Mouse (Mus musculus): ENCODE measurements around the gene Csf2rb2. TPM values are rescaled to one million over a fixed set of nuclear protein-coding genes. Genes with fewer than 3 reads are reported as not detected.
"Not testable (repeated sequence)": the region's sequence is repeated elsewhere in the genome, so short reads cannot be mapped to it uniquely, and the experiment has no call there.

Gene Csf2rb2
- polyA plus RNA-seq, 1 experiment from 2014 or later, result 0.90 TPM

DNA sequence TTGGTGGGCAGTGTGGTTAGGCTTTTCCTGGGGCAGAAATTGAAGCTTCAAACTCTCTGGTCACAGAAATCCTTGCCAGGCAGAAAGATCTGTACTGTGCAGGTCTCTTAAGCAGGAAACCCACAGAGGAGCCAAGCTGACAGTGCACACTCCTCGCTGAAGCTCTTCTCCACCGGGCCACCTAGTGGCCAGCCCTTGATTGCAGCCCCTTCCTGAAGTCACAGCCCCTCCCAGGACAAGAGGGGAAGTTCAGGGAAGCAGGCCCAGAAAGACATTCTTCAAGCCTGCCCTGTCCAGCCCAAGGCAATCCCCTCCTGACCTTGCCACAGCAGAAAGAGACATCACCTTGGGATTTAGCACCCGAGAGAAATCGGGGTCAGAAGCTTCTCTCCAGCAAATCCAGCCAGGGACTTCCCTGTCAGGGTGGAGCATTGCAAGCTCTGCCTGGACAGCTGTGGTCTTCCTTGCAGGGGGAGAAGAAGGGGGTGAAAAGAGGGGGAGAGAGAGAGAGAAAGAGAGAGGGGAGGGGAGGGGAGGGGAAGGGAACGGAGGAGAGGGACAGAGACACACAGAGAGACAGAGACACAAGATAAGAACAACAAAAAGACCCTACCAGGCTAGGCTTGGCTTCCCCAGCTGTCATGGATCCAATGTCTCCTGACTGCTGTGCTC lies 15.4 kb upstream of the Csf2rb2 start:
- WGBS, result 9% methylated on average over 5 of the region's 5 CpGs
- Histone ChIP-seq H3K4me1 (ENCODE audit: control insufficient read depth, insufficient read depth, low read length) (peaks cover 12% of the 10 kb centered on the region; the same call in 1 of the 2 replicates), H3K4me3 (replicated peaks; ENCODE audit: low read length) (no peak overlapping the region), H3K36me3 (ENCODE audit: control insufficient read depth, insufficient read depth, low read length) (no peaks in the 10 kb centered on the region), H3K4me2 (ENCODE audit: low read depth, low read length) (no peak overlapping the region), H3K9me3 (replicated peaks; ENCODE audit: control insufficient read depth, low read length) (no peaks in the 10 kb centered on the region), H3K27ac (ENCODE audit: low read length) (no peak overlapping the region), H3K27me3 (ENCODE audit: control insufficient read depth, insufficient read depth, low read length) (no peaks in the 10 kb centered on the region), H3K9ac (ENCODE audit: low read length) (peak overlapping the region; percentile 4; the same call in 1 of the 2 replicates)
- peak; percentile 70; the same call in 1 of the 2 replicates for ATAC-seq (ENCODE audit: insufficient read depth, low FRiP score)

DNA sequence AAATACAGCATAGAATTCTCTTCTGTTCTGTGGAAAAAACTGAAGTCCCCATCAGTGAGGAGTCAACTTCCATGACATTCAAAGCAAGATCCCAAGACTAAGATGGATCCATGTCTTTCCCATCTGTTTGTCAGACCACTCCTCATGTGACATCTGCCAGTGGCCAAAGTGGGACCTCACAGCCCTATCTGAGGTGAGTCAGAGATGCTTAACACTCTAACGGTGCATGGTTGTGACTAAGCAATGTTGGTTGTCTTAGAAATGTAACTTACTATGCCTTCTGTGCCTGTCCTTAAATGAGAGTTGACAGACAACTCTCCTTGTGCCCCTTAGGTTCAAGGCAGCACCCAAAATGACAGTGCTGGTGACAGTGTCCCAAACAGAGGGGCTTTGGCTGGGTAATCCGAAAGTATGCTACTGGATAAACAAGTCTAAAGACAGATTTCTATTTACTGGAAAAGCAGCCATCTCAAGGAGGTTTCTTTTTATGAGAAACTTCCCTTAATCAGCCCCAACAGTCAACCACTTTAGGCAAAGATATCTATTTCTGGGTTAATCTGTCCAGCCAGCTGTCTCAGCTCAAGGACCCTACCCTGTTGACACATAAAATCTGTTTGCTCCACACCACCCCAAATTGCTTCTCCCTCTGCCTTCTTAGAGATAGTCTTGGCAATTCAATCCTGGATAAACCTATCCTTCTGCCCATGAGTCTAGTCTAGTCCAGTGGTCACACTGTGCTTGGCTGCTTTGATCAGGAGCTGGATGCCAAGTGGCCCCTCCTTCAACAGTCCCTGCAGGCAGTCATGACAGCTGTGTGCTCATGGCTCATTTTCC lies 13.0 kb upstream of the Csf2rb2 start:
- not testable (repeated sequence) for H3K9ac ChIP-seq (ENCODE audit: low read length); H3K4me3 ChIP-seq (replicated peaks; ENCODE audit: low read length); H3K27me3 ChIP-seq (ENCODE audit: control insufficient read depth, insufficient read depth, low read length); H3K9me3 ChIP-seq (replicated peaks; ENCODE audit: control insufficient read depth, low read length); H3K4me2 ChIP-seq (ENCODE audit: low read depth, low read length); ATAC-seq (ENCODE audit: insufficient read depth, low FRiP score); H3K36me3 ChIP-seq (ENCODE audit: control insufficient read depth, insufficient read depth, low read length)
- peak overlapping the region; percentile 47; the same call in 1 of the 2 replicates for H3K27ac ChIP-seq (ENCODE audit: low read length)
- peaks cover 12% of the 10 kb centered on the region; the same call in 1 of the 2 replicates for H3K4me1 ChIP-seq (ENCODE audit: control insufficient read depth, insufficient read depth, low read length)
- WGBS, result 45% methylated on average over 2 of the region's 2 CpGs

- H3K4me3 ChIP-seq (replicated peaks; ENCODE audit: low read length); H3K36me3 ChIP-seq (ENCODE audit: control insufficient read depth, insufficient read depth, low read length): not testable (repeated sequence)
These were observed 8.1 kb upstream of the Csf2rb2 start for GRCm38 (mm10) chr15:78313659-78314058.

GRCm38 (mm10) chr15:78312421-78313233 lies 7.1 kb upstream of the Csf2rb2 start:
- not testable (repeated sequence) for H3K36me3 ChIP-seq (ENCODE audit: control insufficient read depth, insufficient read depth, low read length); H3K4me1 ChIP-seq (ENCODE audit: control insufficient read depth, insufficient read depth, low read length); H3K27me3 ChIP-seq (ENCODE audit: control insufficient read depth, insufficient read depth, low read length); H3K4me2 ChIP-seq (ENCODE audit: low read depth, low read length); H3K4me3 ChIP-seq (replicated peaks; ENCODE audit: low read length); H3K9ac ChIP-seq (ENCODE audit: low read length); H3K9me3 ChIP-seq (replicated peaks; ENCODE audit: control insufficient read depth, low read length)
- 37% methylated on average over 4 of the region's 4 CpGs for WGBS
- 0 out of 2 replicates have a peak, but pooled peaks have one; percentile 35 for ATAC-seq (ENCODE audit: insufficient read depth, low FRiP score)
- H3K27ac ChIP-seq (ENCODE audit: low read length), result peak overlapping the region; percentile 46; the same call in 1 of the 2 replicates

More at GRCm38 (mm10) chr15:78313659-78314058, 8.1 kb upstream of the Csf2rb2 start:
- not testable (repeated sequence) for H3K4me2 ChIP-seq (ENCODE audit: low read depth, low read length); H3K9me3 ChIP-seq (replicated peaks; ENCODE audit: control insufficient read depth, low read length); H3K27ac ChIP-seq (ENCODE audit: low read length); H3K9ac ChIP-seq (ENCODE audit: low read length); H3K4me1 ChIP-seq (ENCODE audit: control insufficient read depth, insufficient read depth, low read length); ATAC-seq (ENCODE audit: insufficient read depth, low FRiP score); H3K27me3 ChIP-seq (ENCODE audit: control insufficient read depth, insufficient read depth, low read length)
- 74% methylated on average over 5 of the region's 5 CpGs for WGBS

DNA sequence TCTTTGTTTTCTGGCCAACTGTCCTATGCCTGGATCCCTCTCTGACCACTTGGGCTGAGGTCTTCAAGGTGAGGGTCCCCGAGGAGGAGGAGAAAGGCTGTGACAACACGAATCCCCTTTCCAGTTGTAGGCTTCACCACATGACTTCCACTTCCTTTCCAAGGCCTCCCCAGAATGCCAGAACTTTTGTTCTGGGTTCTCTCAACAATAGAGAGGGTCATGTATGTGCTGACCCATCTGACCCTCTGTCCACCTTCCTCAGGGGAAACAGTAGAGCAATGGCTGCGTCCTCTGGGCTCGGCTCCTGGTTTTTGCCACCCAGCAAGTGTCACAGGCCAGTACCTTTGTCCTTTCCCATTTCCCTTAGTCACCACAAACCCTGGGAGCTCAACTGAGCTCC lies 5.5 kb upstream of the Csf2rb2 start:
- 64% methylated on average over 4 of the region's 4 CpGs for WGBS
- Histone ChIP-seq H3K9me3 (replicated peaks; ENCODE audit: control insufficient read depth, low read length) (no peaks in the 10 kb centered on the region), H3K4me1 (ENCODE audit: control insufficient read depth, insufficient read depth, low read length) (peaks cover 5% of the 10 kb centered on the region), H3K9ac (ENCODE audit: low read length) (no peak overlapping the region), H3K27ac (ENCODE audit: low read length) (no peak overlapping the region), H3K36me3 (ENCODE audit: control insufficient read depth, insufficient read depth, low read length) (no peaks in the 10 kb centered on the region), H3K27me3 (ENCODE audit: control insufficient read depth, insufficient read depth, low read length) (no peaks in the 10 kb centered on the region), H3K4me2 (ENCODE audit: low read depth, low read length) (no peak overlapping the region), H3K4me3 (replicated peaks; ENCODE audit: low read length) (no peak overlapping the region)
- ATAC-seq (ENCODE audit: insufficient read depth, low FRiP score), result no peak

- Histone ChIP-seq H3K36me3 (ENCODE audit: control insufficient read depth, insufficient read depth, low read length) (no peaks in the 10 kb centered on the region), H3K27ac (ENCODE audit: low read length) (no peak overlapping the region), H3K4me1 (ENCODE audit: control insufficient read depth, insufficient read depth, low read length) (peaks cover 5% of the 10 kb centered on the region), H3K4me2 (ENCODE audit: low read depth, low read length) (no peak overlapping the region), H3K9ac (ENCODE audit: low read length) (no peak overlapping the region), H3K9me3 (replicated peaks; ENCODE audit: control insufficient read depth, low read length) (no peaks in the 10 kb centered on the region), H3K27me3 (ENCODE audit: control insufficient read depth, insufficient read depth, low read length) (no peaks in the 10 kb centered on the region), H3K4me3 (replicated peaks; ENCODE audit: low read length) (no peak overlapping the region)
- no peak for ATAC-seq (ENCODE audit: insufficient read depth, low FRiP score)
- WGBS, result 22% methylated on average over 5 of the region's 5 CpGs
These were observed 4.3 kb upstream of the Csf2rb2 start for GRCm38 (mm10) chr15:78309865-78310264.

DNA sequence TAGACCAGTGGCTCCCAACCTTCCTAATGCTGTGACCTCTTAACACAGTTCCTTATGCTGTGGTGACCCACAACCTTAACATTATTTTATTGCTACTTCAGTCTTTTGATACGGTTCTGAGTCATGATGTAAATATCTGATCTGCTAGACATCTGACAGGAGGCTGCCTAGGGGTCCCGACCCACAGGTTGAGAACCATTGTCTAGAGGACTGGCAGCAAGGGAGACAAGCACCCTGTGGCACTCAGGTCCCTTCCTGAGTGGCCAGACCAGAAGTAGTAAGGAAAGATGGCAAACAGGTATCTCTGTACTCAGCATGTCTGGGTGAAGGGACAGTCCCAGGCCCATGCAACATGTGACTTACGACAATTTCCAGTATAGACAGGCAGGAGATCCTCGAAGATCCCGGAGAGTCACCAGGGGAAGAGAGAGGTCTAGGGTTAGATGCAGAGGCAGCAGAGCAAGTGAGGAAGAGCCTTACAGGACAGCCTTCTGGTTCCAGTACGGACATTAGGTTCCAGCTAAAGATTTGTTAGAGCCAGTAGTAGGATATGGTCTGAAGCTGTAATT lies 1.8 kb downstream of the Csf2rb2 start:
- 88% methylated on average over 6 of the region's 6 CpGs for WGBS
- no peak for ATAC-seq (ENCODE audit: insufficient read depth, low FRiP score)

DNA sequence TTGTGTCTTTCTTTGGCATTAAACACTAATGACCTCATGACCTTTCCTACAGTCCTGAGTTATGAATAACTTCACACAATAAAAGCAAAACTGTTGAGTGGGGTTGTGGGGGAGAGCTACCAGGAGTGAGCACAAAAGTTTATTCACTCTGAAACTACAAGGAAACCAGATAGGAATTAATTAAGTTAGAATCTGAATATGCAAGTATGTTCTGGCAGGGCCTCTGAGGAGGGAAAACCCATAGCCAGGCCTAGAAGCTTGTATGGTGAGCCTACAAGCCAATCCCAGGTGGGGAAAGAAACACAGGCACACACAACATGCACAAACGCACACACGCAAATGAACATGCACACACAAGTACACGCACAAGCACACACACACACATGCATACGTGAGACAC lies 2.8 kb downstream of the Csf2rb2 start:
- Histone ChIP-seq H3K27ac (ENCODE audit: low read length) (no peak overlapping the region), H3K4me3 (replicated peaks; ENCODE audit: low read length) (no peak overlapping the region), H3K9me3 (replicated peaks; ENCODE audit: control insufficient read depth, low read length) (no peaks in the 10 kb centered on the region), H3K9ac (ENCODE audit: low read length) (no peak overlapping the region), H3K4me2 (ENCODE audit: low read depth, low read length) (no peak overlapping the region), H3K36me3 (ENCODE audit: control insufficient read depth, insufficient read depth, low read length) (no peaks in the 10 kb centered on the region), H3K27me3 (ENCODE audit: control insufficient read depth, insufficient read depth, low read length) (no peaks in the 10 kb centered on the region), H3K4me1 (ENCODE audit: control insufficient read depth, insufficient read depth, low read length) (no peaks in the 10 kb centered on the region)
- 97% methylated on average over 4 of the region's 4 CpGs for WGBS
- no peak for ATAC-seq (ENCODE audit: insufficient read depth, low FRiP score)

More for the DNA sequence above, 1.8 kb downstream of the Csf2rb2 start:
- no peaks in the 10 kb centered on the region for H3K27me3 ChIP-seq (ENCODE audit: control insufficient read depth, insufficient read depth, low read length)
- no peak overlapping the region for H3K9ac ChIP-seq (ENCODE audit: low read length)
- H3K36me3 ChIP-seq (ENCODE audit: control insufficient read depth, insufficient read depth, low read length), result no peaks in the 10 kb centered on the region
- no peaks in the 10 kb centered on the region for H3K4me1 ChIP-seq (ENCODE audit: control insufficient read depth, insufficient read depth, low read length)
- no peak overlapping the region for H3K4me3 ChIP-seq (replicated peaks; ENCODE audit: low read length)
- H3K27ac ChIP-seq (ENCODE audit: low read length), result no peak overlapping the region
- no peak overlapping the region for H3K4me2 ChIP-seq (ENCODE audit: low read depth, low read length)
- no peaks in the 10 kb centered on the region for H3K9me3 ChIP-seq (replicated peaks; ENCODE audit: control insufficient read depth, low read length)

Data from stomach, embryonic 16.5 days (tissue).